Mouse (Mus musculus) bone marrow macrophage, adult 2 months (primary cell): ENCODE results near the gene Bpifa6. TPM values are rescaled to one million over a fixed set of nuclear protein-coding genes. Genes with fewer than 3 reads are reported as not detected.

Experiments
- H3K27ac ChIP-seq: 2 replicates; pipeline ENCODE4 v1.5.1; 2012; ENCODE audit warnings: low read depth, low read length; ENCODE audit not compliant: insufficient read depth
- H3K4me1 ChIP-seq: 2 replicates; pipeline ENCODE4 v1.6.1; 2012; ENCODE audit warnings: low read length; ENCODE audit not compliant: control insufficient read depth, insufficient read depth
- H3K4me3 ChIP-seq: 2 replicates; pipeline ENCODE4 v1.5.1; 2012; ENCODE audit warnings: mild to moderate bottlenecking, low read length, moderate library complexity; ENCODE audit not compliant: insufficient read depth
- CTCF ChIP-seq: IDR thresholded peaks from 2 replicates; pipeline ENCODE4 v1.5.1; 2012; ENCODE audit warnings: low read depth, mild to moderate bottlenecking, low read length, moderate library complexity
- POLR2A ChIP-seq: IDR thresholded peaks from 2 replicates; pipeline ENCODE4 v1.6.1; 2012; ENCODE audit warnings: mild to moderate bottlenecking, low read depth, low read length, borderline replicate concordance
- polyA plus RNA-seq: library from polyadenylated mRNA; stranded (reverse); fragments of >200 nt; gene quantifications from 2 replicates; pipeline ENCODE4 v1.2.4, GENCODE M21; 2012; ENCODE audit not compliant: missing spikeins, insufficient read depth, insufficient read length

Bpifa6 gene
- polyA plus RNA-seq = not detected in 2 replicates

- H3K27ac ChIP-seq = no peak within 1 kb of the TSS
- no peak for TF ChIP-seq CTCF
- TF ChIP-seq POLR2A = no peak
- H3K4me3 ChIP-seq = no peak within 1 kb of the TSS
- H3K4me1 ChIP-seq = no peaks in the 10 kb centered on the region
Measured at GRCm38 (mm10) chr2:153974582-153974981, at the start of gene Bpifa6. TSS of gene Bpifa6 (plus strand) at chr2:153974945.

- no peak overlapping the region for H3K27ac ChIP-seq
- no peaks in the 10 kb centered on the region for H3K4me1 ChIP-seq
- TF ChIP-seq CTCF = peak; percentile 48; the same call in 1 of the 2 replicates
- TF ChIP-seq POLR2A = no peak
- H3K4me3 ChIP-seq = no peak overlapping the region
Measured at GRCm38 (mm10) chr2:153929871-153930413, 44.8 kb upstream of the Bpifa6 start.

GRCm38 (mm10) chr2:153931125-153931524 is 43.6 kb upstream of the Bpifa6 start:
- H3K27ac ChIP-seq = no peak overlapping the region
- no peak overlapping the region for H3K4me3 ChIP-seq

GRCm38 (mm10) chr2:153933311-153933710 is 41.4 kb upstream of the Bpifa6 start:
- no peaks in the 10 kb centered on the region for H3K4me1 ChIP-seq
- H3K27ac ChIP-seq = no peak overlapping the region
- no peak for TF ChIP-seq CTCF
- TF ChIP-seq POLR2A = no peak

More at GRCm38 (mm10) chr2:153931125-153931524, 43.6 kb upstream of the Bpifa6 start:
- TF ChIP-seq POLR2A (no peak), CTCF (no peak)
- H3K4me1 ChIP-seq = no peaks in the 10 kb centered on the region

GRCm38 (mm10) chr2:153935348-153935747 is 39.4 kb upstream of the Bpifa6 start:
- H3K27ac ChIP-seq = no peak overlapping the region
- H3K4me1 ChIP-seq = no peaks in the 10 kb centered on the region
- no peak for TF ChIP-seq POLR2A
- no peak for TF ChIP-seq CTCF
- H3K4me3 ChIP-seq = no peak overlapping the region

More at GRCm38 (mm10) chr2:153933311-153933710, 41.4 kb upstream of the Bpifa6 start:
- H3K4me3 ChIP-seq = no peak overlapping the region

GRCm38 (mm10) chr2:153937843-153938242 is 36.9 kb upstream of the Bpifa6 start, which contains the start of gene Bpifb4:
TSS of gene Bpifb4 (plus strand) at chr2:153938212.
- TF ChIP-seq POLR2A (no peak), CTCF (no peak)
- H3K4me3 ChIP-seq = no peak within 1 kb of the TSS
- H3K27ac ChIP-seq = no peak within 1 kb of the TSS
- no peaks in the 10 kb centered on the region for H3K4me1 ChIP-seq

- H3K27ac ChIP-seq = no peak overlapping the region
- H3K4me3 ChIP-seq = no peak overlapping the region
- no peaks in the 10 kb centered on the region for H3K4me1 ChIP-seq
- peak; percentile 86 for TF ChIP-seq CTCF
- no peak for TF ChIP-seq POLR2A
Measured at GRCm38 (mm10) chr2:153943537-153943936, 31.2 kb upstream of the Bpifa6 start.

GRCm38 (mm10) chr2:153944567-153944966 is 30.2 kb upstream of the Bpifa6 start:
- Histone ChIP-seq H3K4me1 (no peaks in the 10 kb centered on the region), H3K4me3 (no peak overlapping the region), H3K27ac (no peak overlapping the region)
- no peak for TF ChIP-seq CTCF

GRCm38 (mm10) chr2:153952897-153953296 is 21.8 kb upstream of the Bpifa6 start:
- no peaks in the 10 kb centered on the region for H3K4me1 ChIP-seq
- TF ChIP-seq POLR2A = no peak
- 0 out of 2 replicates have a peak, but pooled peaks have one; percentile 30 for TF ChIP-seq CTCF
- H3K27ac ChIP-seq = no peak overlapping the region
- H3K4me3 ChIP-seq = no peak overlapping the region

- TF ChIP-seq CTCF (peak; percentile 81), POLR2A (no peak)
Measured at GRCm38 (mm10) chr2:153953836-153954235, 20.9 kb upstream of the Bpifa6 start.

More at GRCm38 (mm10) chr2:153953836-153954235, 20.9 kb upstream of the Bpifa6 start:
- H3K4me3 ChIP-seq = no peak overlapping the region
- no peaks in the 10 kb centered on the region for H3K4me1 ChIP-seq
- no peak overlapping the region for H3K27ac ChIP-seq
